Mouse (Mus musculus): ENCODE data around the gene Ftl1. TPM values are rescaled to one million over a fixed set of nuclear protein-coding genes. Genes with fewer than 3 reads are reported as not detected.
"Not testable (repeated sequence)": the region's sequence is repeated elsewhere in the genome, so short reads cannot be mapped to it uniquely, and the experiment has no call there.

Ftl1 gene
- polyA plus RNA-seq, 1 experiment from 2014 or later = 3,328 TPM

DNA sequence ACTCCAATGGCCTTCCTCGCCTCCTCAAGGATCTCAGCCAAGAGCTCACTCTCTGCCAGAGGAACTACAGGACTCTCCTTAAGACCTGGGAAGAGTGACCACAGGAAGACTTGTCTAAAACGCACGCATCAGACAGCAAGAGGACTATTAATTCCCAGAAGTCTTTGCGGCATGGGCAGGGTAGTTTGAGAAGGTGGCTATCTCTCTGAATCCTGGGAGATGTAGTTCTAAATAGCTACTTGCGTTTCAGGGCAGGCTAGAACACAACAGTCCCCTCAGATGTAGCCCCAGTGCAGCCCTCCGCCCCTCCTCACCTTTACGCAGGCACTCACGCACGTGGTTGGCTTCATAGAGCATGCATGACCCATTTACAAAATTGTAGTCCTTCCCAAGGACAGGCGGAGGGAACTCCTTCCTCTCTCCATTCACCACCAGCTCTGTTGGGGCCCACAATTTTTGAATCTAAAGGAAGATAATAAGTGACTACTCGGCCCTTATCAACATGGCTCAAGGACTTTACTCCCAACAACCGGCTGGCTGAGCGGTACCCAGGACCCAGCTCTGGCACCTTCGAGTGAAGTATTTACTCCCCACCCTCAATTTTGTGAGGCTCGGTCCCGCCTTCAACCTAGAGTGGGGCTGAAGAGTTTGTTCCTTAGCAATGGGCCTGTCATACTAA, 15.7 kb upstream of the Ftl1 start:
- no peaks in the 10 kb centered on the region for H3K27me3 ChIP-seq
- no peak for ATAC-seq (replicated peaks; ENCODE audit: insufficient number of reproducible peaks, insufficient read depth, low FRiP score, low read depth)
- no peak overlapping the region for H3K9ac ChIP-seq
- no peaks in the 10 kb centered on the region for H3K36me3 ChIP-seq
- WGBS = 55% methylated on average over 16 of the region's 16 CpGs
- peak overlapping the region; percentile 55 for H3K4me2 ChIP-seq
- peak overlapping the region; percentile 28 for H3K4me3 ChIP-seq
- no peak overlapping the region for H3K27ac ChIP-seq
- H3K9me3 ChIP-seq (replicated peaks) = no peaks in the 10 kb centered on the region
- H3K4me1 ChIP-seq (replicated peaks) = no peaks in the 10 kb centered on the region

DNA sequence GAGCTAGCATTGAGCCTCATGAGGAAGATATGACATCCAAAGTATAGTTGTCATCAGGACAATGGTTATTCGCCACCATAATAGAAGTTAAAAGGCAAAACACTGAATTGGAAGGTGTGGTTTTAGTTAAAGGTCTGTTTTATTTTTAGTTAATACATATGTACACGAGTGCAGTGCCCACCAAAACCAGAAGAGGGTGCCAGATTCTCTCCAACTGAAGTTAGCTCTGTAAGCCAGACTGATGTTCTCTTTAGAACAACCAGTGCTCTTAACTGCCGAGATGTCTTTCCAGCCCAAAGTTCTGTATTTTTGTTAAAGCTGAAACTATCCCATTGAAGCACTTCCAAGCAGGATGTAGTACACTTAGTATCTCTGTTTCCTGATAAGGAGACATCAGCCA, 11.2 kb upstream of the Ftl1 start:
- 4% methylated on average over 3 of the region's 3 CpGs for WGBS
- no peak overlapping the region for H3K27ac ChIP-seq
- H3K27me3 ChIP-seq = no peaks in the 10 kb centered on the region
- no peak overlapping the region for H3K9ac ChIP-seq
- H3K36me3 ChIP-seq = no peaks in the 10 kb centered on the region
- no peak overlapping the region for H3K4me2 ChIP-seq
- H3K9me3 ChIP-seq (replicated peaks) = no peaks in the 10 kb centered on the region
- no peak overlapping the region for H3K4me3 ChIP-seq
- H3K4me1 ChIP-seq (replicated peaks) = peaks cover 11% of the 10 kb centered on the region
- no peak for ATAC-seq (replicated peaks; ENCODE audit: insufficient number of reproducible peaks, insufficient read depth, low FRiP score, low read depth)

DNA sequence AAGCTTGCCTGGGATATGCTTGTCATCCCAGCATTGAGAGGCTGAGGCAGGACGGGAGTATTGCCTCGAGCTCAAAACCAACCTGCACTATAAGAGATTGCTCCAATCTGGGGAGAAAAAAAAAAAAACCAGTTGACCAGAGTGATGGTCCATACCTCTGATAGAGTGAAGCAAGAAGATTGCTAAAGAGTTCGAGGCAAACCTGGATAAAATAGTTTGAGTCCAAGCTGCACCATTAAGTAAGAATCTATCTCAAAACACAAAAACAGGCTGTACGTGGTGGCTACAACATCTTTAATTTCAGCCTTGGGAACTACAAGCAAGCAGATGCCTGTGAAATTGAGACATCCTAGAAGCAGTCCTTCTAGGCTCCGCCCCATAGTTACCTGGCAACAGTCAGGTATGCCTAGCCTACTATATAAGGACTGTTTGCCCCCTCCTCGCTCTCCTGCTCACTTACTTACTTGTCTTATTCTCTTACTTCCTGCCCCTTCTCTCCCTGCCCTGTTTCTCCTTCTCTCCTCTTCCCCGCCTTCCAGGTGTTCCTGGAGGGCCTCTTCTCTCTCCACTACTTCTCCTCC, 7.5 kb upstream of the Ftl1 start:
- Histone ChIP-seq H3K4me3 (peak overlapping the region; percentile 91), H3K27ac (no peak overlapping the region; the same call in 1 of the 2 replicates)
- no peak for ATAC-seq (replicated peaks; ENCODE audit: insufficient number of reproducible peaks, insufficient read depth, low FRiP score, low read depth)

DNA sequence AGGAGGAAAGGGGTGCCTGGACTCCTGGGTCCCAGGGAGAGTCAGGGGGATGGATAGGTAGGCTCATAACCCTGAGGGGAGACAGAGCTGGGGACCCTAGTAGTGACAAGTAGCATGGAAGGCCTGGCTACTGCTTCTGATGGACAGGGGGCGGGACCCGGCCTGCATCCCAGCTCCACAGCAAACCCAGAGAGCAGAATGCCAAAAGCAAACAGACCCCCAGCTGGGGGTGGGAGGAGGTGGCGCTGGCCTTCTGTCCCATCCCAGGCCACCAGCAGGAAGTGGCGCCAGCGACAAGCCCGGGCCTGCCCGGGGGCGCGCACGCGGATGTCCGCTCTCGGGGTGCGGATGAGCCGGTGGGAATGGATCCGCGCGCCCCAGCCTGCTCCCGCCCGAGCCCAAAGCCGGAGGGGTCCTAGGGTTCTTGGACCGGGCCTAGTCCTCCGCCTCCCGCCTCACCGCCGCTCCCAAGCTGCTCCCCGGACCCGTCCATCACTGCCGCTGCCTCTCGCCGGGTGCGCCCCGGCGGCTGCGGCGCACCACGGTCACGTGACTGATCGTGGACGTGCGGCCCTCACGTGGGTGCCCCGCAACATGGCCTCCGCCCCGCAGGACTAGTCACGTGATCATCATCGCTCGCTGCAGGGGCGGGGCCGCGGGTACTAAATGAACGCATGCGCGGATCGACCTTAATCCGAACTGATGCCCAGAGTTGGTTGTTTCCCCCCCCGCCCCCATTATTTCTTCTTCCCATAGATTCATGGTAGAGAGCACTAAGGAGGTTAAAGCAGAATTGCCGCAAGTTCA, 6.8 kb upstream of the Ftl1 start, which contains the start of gene Bax:
Gene Bax, minus strand, starts transcription at position 616 of the 807 bp plus-strand sequence.
- Histone ChIP-seq H3K9ac (peak within 1 kb of the TSS; percentile 86), H3K27me3 (no peaks in the 10 kb centered on the region), H3K4me3 (peak within 1 kb of the TSS; percentile 91), H3K4me2 (peak within 1 kb of the TSS; percentile 87), H3K36me3 (peaks cover 33% of the 10 kb centered on the region), H3K27ac (peak within 1 kb of the TSS; percentile 74), H3K4me1 (replicated peaks) (peaks cover 22% of the 10 kb centered on the region), H3K9me3 (replicated peaks) (no peaks in the 10 kb centered on the region)
- WGBS = under 1% methylated on average over 56 of the region's 58 CpGs
- ATAC-seq (replicated peaks; ENCODE audit: insufficient number of reproducible peaks, insufficient read depth, low FRiP score, low read depth) = peak; percentile 80

More for the DNA sequence above, 7.5 kb upstream of the Ftl1 start:
- WGBS = 34% methylated on average over 7 of the region's 7 CpGs
- peak overlapping the region; percentile 47 for H3K9ac ChIP-seq
- peak overlapping the region; percentile 87 for H3K4me2 ChIP-seq
- no peaks in the 10 kb centered on the region for H3K9me3 ChIP-seq (replicated peaks)
- peaks cover 19% of the 10 kb centered on the region for H3K4me1 ChIP-seq (replicated peaks)
- H3K36me3 ChIP-seq = peaks cover 28% of the 10 kb centered on the region
- H3K27me3 ChIP-seq = no peaks in the 10 kb centered on the region

DNA sequence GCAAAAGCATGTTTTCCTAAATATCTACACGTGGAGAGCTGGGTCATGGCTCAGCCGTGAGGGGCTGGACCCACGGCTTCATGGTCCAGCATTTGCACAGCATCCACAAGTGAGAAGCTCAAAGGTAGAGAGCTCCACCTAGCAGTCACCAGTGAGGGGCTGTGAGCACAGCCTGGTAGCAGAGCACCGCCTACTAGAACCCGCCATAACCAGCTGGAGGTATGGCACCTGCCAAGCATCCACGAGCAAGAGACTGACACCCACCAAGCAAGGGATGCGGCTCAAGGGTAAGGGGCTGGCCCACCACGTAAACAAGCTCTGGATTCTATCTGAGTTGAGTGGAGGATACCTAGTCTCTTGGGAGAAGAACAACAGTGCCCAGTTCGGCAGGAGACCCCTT, 5.9 kb upstream of the Ftl1 start:
- Histone ChIP-seq H3K4me3 (peak overlapping the region; percentile 91), H3K36me3 (peaks cover 33% of the 10 kb centered on the region), H3K4me1 (replicated peaks) (peaks cover 30% of the 10 kb centered on the region), H3K4me2 (peak overlapping the region; percentile 87), H3K9me3 (replicated peaks) (no peaks in the 10 kb centered on the region), H3K27ac (no peak overlapping the region), H3K9ac (peak overlapping the region; percentile 86; the same call in 1 of the 2 replicates), H3K27me3 (no peaks in the 10 kb centered on the region)
- WGBS = 77% methylated on average over 9 of the region's 9 CpGs
- no peak for ATAC-seq (replicated peaks; ENCODE audit: insufficient number of reproducible peaks, insufficient read depth, low FRiP score, low read depth)

DNA sequence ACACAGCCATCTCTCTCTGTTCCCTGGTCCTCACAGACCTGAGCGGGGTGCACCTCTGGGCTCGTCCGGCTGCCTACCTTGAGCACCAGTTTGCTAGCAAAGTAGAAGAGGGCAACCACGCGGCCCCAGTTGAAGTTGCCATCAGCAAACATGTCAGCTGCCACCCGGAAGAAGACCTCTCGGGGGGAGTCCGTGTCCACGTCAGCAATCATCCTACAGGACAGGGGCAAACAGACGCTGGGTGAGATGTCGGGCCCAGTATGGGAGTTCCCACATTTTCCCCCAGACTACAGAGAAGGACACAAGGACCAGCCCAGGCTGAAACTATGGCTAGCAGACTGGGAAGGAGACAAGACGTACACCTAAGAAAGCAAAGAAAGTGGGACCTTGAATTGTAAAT, 5.4 kb upstream of the Ftl1 start:
- Histone ChIP-seq H3K36me3 (peaks cover 33% of the 10 kb centered on the region), H3K4me3 (peak overlapping the region; percentile 91), H3K4me2 (peak overlapping the region; percentile 87), H3K9ac (no peak overlapping the region), H3K9me3 (replicated peaks) (no peaks in the 10 kb centered on the region), H3K27me3 (no peaks in the 10 kb centered on the region), H3K4me1 (replicated peaks) (peaks cover 35% of the 10 kb centered on the region), H3K27ac (no peak overlapping the region)
- 92% methylated on average over 12 of the region's 12 CpGs for WGBS
- no peak for ATAC-seq (replicated peaks; ENCODE audit: insufficient number of reproducible peaks, insufficient read depth, low FRiP score, low read depth)

DNA sequence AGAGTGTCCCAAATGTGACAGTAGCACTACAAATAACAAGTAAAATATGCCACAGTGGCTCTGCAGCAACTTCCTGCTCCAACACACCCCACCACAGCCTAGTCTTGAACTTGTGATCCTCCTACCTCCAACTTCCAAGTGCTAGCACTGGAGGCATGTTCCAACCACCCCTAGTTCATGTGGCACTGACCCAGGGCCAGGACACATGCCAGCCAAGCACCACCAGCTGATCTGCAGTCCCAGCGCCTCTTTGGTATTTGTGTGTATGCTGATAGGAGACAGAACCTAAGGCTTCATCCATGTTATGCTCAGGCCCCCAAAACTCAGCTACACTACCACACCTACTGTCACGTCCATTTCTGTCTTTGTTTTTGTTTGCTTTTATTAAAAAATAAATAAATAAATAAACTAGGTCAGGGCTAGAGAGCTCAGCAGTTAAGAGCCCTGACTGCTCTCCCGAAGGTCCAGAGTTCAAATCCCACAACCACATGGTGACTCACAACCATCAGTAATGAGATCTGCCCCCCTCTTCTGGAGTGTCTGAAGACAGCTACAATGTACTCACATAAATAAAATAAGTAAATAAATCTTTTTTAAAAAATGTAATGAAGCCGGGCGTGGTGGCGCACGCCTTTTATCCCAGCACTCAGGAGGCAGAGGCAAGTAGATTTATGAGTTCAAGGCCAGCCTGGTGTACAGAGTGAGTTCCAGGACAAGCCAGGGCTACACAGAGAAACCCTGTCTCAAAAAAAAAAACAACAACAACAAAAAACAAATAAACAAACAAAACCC, 4.5 kb upstream of the Ftl1 start:
- H3K9ac ChIP-seq = no peak overlapping the region

DNA sequence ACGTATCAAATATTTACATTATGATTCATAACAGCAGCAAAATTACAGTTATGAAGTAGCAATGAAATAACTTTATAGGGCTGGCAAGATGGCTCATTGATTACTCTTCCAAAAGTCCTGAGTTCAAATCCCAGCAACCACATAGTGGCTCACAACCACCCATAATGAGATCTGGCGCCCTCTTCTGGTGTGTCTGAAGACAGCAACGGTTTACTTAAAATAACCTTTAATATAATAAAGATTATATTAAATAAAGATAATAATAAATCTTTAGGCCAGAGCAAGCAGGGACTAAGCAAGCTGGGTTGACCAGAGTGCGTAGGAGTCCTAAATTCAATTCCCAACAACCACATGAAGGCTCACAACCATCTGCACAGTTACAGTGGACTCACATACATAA, 3.2 kb upstream of the Ftl1 start:
- not testable (repeated sequence) for H3K9me3 ChIP-seq (replicated peaks); H3K4me2 ChIP-seq; ATAC-seq (replicated peaks; ENCODE audit: insufficient number of reproducible peaks, insufficient read depth, low FRiP score, low read depth); H3K9ac ChIP-seq; H3K4me3 ChIP-seq; H3K27me3 ChIP-seq; H3K27ac ChIP-seq
- Histone ChIP-seq H3K4me1 (replicated peaks) (peaks cover 43% of the 10 kb centered on the region), H3K36me3 (peaks cover 37% of the 10 kb centered on the region)
- 78% methylated on average over 4 of the region's 4 CpGs for WGBS

More for the DNA sequence above, 4.5 kb upstream of the Ftl1 start:
- Histone ChIP-seq H3K4me2 (no peak overlapping the region), H3K36me3 (peaks cover 33% of the 10 kb centered on the region), H3K4me3 (no peak overlapping the region), H3K27ac (no peak overlapping the region), H3K4me1 (replicated peaks) (peaks cover 37% of the 10 kb centered on the region), H3K9me3 (replicated peaks) (no peaks in the 10 kb centered on the region), H3K27me3 (no peaks in the 10 kb centered on the region)
- WGBS = 94% methylated on average over 7 of the region's 7 CpGs
- no peak for ATAC-seq (replicated peaks; ENCODE audit: insufficient number of reproducible peaks, insufficient read depth, low FRiP score, low read depth)

DNA sequence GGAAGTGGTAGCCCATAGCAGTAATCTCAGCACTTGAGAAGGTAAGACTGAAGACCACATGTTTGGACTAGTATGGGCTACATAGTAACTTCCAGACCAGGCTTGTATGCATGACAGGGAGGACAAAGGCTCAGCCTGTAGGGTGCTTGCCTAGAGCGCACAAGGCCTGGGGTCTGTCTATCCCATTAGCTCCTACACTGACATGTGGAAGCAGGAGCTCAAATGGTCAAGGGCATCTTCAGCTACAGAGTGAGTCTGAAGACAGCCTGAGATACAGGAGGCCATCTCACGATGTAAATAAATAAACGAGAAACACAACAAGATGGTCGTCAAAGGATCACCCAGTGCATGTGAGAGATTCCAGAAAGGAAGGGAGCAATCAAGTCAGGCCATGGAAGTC, 2.6 kb upstream of the Ftl1 start:
- WGBS = 82% methylated on average over 4 of the region's 4 CpGs
- H3K27me3 ChIP-seq = no peaks in the 10 kb centered on the region
- H3K4me1 ChIP-seq (replicated peaks) = peaks cover 48% of the 10 kb centered on the region
- peaks cover 43% of the 10 kb centered on the region for H3K36me3 ChIP-seq
- H3K9ac ChIP-seq = no peak overlapping the region
- no peaks in the 10 kb centered on the region for H3K9me3 ChIP-seq (replicated peaks)
- H3K4me2 ChIP-seq = no peak overlapping the region
- H3K4me3 ChIP-seq = no peak overlapping the region
- ATAC-seq (replicated peaks; ENCODE audit: insufficient number of reproducible peaks, insufficient read depth, low FRiP score, low read depth) = no peak
- H3K27ac ChIP-seq = no peak overlapping the region

DNA sequence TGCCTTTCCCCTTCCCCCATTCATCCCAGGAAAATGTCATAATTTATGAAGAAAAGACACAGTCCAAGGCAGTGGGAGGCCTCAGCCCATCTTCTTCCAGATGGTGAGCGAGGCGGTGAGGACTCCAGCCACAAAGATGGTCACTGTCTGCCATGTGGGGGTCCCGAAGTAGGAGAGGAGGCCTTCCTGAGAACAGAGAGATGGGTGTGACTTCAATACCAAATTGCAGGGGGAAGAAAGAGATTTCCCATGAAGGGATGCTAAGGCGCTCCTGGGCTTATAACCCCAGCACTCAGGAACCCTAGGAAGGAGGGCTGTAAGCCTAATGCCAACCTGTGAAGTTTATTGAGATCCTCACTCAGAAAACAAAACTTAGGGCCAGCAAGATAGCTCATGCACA, 2.1 kb upstream of the Ftl1 start:
- no peak for ATAC-seq (replicated peaks; ENCODE audit: insufficient number of reproducible peaks, insufficient read depth, low FRiP score, low read depth)
- no peak overlapping the region for H3K9ac ChIP-seq
- no peaks in the 10 kb centered on the region for H3K9me3 ChIP-seq (replicated peaks)
- H3K4me1 ChIP-seq (replicated peaks) = peaks cover 48% of the 10 kb centered on the region
- H3K4me2 ChIP-seq = no peak overlapping the region
- H3K36me3 ChIP-seq = peaks cover 45% of the 10 kb centered on the region
- no peaks in the 10 kb centered on the region for H3K27me3 ChIP-seq
- H3K4me3 ChIP-seq = no peak overlapping the region
- 89% methylated on average over 4 of the region's 4 CpGs for WGBS
- H3K27ac ChIP-seq = peak overlapping the region; percentile 67

DNA sequence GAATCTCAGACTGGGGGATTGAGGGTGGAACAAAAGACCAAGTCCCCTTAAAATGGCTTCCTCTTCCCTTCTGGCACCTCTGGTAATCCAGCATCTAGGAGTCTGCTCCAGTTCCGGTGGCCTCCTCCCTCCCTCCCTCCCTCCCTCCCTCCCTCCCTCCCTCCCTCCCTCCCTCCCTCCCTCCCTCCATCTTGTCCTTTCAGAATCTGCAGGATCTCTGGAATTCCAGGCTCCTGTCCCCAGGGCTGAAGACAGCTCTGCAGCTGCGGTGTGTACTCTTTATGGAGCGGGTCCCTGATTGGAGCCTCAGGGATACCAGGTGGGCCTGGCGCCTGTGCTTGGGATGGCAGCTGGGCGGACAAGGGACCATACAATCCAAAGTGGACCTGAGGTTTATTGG, 1.6 kb upstream of the Ftl1 start:
- peak overlapping the region; percentile 79 for H3K27ac ChIP-seq
- ATAC-seq (replicated peaks; ENCODE audit: insufficient number of reproducible peaks, insufficient read depth, low FRiP score, low read depth) = no peak
- H3K4me2 ChIP-seq = peak overlapping the region; percentile 76; the same call in 1 of the 2 replicates
- 60% methylated on average over 5 of the region's 5 CpGs for WGBS
- no peak overlapping the region; the same call in 1 of the 2 replicates for H3K4me3 ChIP-seq
- H3K9ac ChIP-seq = no peak overlapping the region
- no peaks in the 10 kb centered on the region for H3K27me3 ChIP-seq
- peaks cover 45% of the 10 kb centered on the region for H3K36me3 ChIP-seq
- no peaks in the 10 kb centered on the region for H3K9me3 ChIP-seq (replicated peaks)
- peaks cover 52% of the 10 kb centered on the region for H3K4me1 ChIP-seq (replicated peaks)

All from heart, embryonic 15.5 days (tissue).